Mouse (Mus musculus): ENCODE data around the gene Gm4787. TPM values are rescaled to one million over a fixed set of nuclear protein-coding genes. Genes with fewer than 3 reads are reported as not detected.

Gene Gm4787
- total and polyA plus RNA-seq, 2 experiments from 2014 or later, result 0.14 to 0.99 TPM

DNA sequence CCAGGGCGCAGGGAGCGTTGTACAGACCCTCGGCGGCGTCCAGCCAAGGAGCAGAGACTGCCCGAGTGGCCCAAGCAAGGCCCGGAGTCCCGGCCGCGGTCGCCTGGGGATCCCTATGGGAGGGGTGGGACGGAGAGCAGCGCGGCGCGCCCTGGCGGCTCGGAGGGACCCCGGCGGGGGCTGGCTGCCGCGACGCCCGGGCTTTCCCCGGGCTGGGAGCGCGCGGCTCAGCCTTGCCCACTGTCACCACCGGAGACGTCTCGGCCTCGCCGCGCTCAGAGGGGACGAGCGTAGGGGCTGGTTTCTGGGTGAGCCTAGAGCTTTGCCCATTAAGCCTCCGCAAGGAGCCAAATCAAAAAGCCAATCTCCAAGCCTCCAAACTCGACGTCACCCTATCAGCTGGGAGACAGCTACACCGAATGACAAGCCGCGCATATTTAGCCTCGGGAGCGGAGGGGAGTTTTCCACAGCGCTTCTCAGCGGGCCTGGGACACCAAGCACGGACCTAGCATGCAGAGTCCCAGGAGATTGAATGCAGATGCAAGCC lies 46.3 kb downstream of the Gm4787 start, which contains the start of gene Slc8a3:
Slc8a3 (minus strand) TSS at position 306 of the 547 bp plus-strand sequence.
- ATAC-seq (ENCODE audit: low FRiP score), result peak; percentile 65
- DNase-seq (ENCODE audit: low spot score), result peak; percentile 84
- Histone ChIP-seq H3K4me1 (ENCODE audit: insufficient read depth, low read length) (0 out of 2 replicates have a peak, but pooled peaks cover 3% of the 10 kb centered on the region), H3K27ac (ENCODE audit: low read depth, low read length) (peak within 1 kb of the TSS; percentile 94), H3K9me3 (ENCODE audit: low read length) (no peaks in the 10 kb centered on the region), H3K9ac (replicated peaks; ENCODE audit: low read length, poor library complexity, severe bottlenecking) (peak within 1 kb of the TSS; percentile 78), H3K36me3 (ENCODE audit: insufficient read depth, low read length) (no peaks in the 10 kb centered on the region), H3K4me2 (ENCODE audit: low read depth, low read length, poor library complexity, severe bottlenecking) (peak within 1 kb of the TSS; percentile 95), H3K27me3 (ENCODE audit: insufficient read depth, low read length) (no peaks in the 10 kb centered on the region), H3K4me3 (ENCODE audit: low read depth, low read length) (peak within 1 kb of the TSS; percentile 84)
- WGBS, result under 1% methylated on average over 43 of the region's 47 CpGs
- TF ChIP-seq CTCF (IDR thresholded peaks at IDR 0.05), result no peak

DNA sequence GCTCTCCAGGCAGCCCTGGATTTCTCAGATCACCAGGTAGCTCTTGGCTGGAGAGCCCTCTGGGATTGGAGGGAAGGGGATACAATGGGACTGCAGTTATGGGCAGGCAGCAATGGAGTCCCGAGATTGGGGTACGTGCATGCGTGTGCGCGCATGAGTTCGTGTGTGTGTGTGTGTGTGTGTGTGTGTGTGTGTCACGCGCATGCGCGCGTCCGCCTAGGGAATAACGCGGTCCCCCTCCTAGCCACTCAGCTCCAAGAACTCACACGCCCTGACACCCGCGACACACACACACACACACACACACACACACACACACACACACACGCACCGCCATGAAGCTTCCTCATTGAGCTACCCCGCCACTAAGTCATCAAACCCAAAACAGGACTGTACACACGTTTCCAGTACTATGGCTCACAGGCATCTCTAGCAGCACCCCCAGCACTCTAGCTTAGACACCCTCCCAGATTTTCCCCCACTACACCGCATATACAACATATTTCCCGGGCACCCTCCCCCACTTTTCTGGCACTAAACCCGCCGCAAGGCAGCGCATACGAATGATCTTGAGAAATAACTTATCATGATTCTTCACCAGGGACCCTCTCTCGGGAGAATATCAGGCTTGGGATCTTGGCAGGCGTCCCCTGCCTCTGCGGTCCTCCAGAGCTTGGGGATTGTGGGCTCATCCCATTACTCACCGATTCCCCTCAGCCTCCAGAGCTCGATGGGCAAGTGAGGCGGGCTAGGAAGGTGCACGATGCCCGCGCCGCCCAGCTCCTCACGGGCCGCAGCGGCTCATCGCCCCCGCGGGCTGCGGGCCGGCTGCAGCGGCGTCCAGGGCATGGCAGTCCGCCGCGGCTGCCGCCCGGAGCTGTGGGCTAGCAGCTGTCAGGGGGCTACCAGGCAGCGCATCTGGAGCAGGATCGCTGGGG lies 47.1 kb downstream of the Gm4787 start:
- Histone ChIP-seq H3K4me3 (ENCODE audit: low read depth, low read length) (peak overlapping the region; percentile 84), H3K4me2 (ENCODE audit: low read depth, low read length, poor library complexity, severe bottlenecking) (peak overlapping the region; percentile 95), H3K36me3 (ENCODE audit: insufficient read depth, low read length) (no peaks in the 10 kb centered on the region), H3K27ac (ENCODE audit: low read depth, low read length) (peak overlapping the region; percentile 94), H3K4me1 (ENCODE audit: insufficient read depth, low read length) (0 out of 2 replicates have a peak, but pooled peaks cover 3% of the 10 kb centered on the region), H3K9ac (replicated peaks; ENCODE audit: low read length, poor library complexity, severe bottlenecking) (peak overlapping the region; percentile 78), H3K27me3 (ENCODE audit: insufficient read depth, low read length) (no peaks in the 10 kb centered on the region), H3K9me3 (ENCODE audit: low read length) (no peaks in the 10 kb centered on the region)
- WGBS, result 1% methylated on average over 54 of the region's 54 CpGs
- ATAC-seq (ENCODE audit: low FRiP score) (peak; percentile 86), DNase-seq (ENCODE audit: low spot score) (peak; percentile 85)
- TF ChIP-seq CTCF (IDR thresholded peaks at IDR 0.05), result no peak

DNA sequence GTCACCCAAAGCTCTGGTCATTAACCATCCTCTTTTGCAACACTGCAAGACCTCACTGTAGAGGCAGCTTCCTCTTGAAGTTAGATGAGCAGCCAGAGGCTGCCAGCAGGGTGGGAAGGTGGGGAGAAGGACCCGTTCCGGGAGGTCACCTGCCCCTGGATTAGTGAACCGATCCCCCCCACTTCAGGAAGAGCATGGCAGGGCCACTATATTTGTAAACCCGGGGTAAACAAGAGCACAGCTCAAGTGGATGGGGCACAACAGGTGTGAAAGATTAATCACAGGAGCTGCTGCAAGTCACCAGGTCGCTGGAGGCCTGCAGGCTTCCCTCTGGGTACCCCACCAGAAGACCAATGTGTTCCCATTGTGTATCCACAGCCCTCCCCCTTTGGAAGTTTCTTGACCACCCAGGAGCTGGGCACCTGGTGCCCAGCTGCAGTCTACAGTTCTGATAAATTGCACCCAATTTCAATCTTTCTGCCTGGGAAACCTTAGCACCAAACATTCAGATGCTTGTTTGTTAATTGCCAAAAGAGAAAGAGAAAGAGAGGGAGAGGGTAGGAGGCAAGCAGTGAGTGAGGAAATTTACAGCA lies 48.1 kb downstream of the Gm4787 start:
- TF ChIP-seq CTCF (IDR thresholded peaks at IDR 0.05), result no peak
- ATAC-seq (ENCODE audit: low FRiP score) (no peak), DNase-seq (ENCODE audit: low spot score) (no peak)
- H3K4me1 ChIP-seq (ENCODE audit: insufficient read depth, low read length), result 0 out of 2 replicates have a peak, but pooled peaks cover 3% of the 10 kb centered on the region
- 50% methylated on average over 5 of the region's 5 CpGs for WGBS
- H3K27me3 ChIP-seq (ENCODE audit: insufficient read depth, low read length), result no peaks in the 10 kb centered on the region
- peak overlapping the region; percentile 95 for H3K4me2 ChIP-seq (ENCODE audit: low read depth, low read length, poor library complexity, severe bottlenecking)
- peak overlapping the region; percentile 84 for H3K4me3 ChIP-seq (ENCODE audit: low read depth, low read length)
- no peaks in the 10 kb centered on the region for H3K9me3 ChIP-seq (ENCODE audit: low read length)
- peak overlapping the region; percentile 94 for H3K27ac ChIP-seq (ENCODE audit: low read depth, low read length)
- H3K36me3 ChIP-seq (ENCODE audit: insufficient read depth, low read length), result no peaks in the 10 kb centered on the region
- H3K9ac ChIP-seq (replicated peaks; ENCODE audit: low read length, poor library complexity, severe bottlenecking), result 0 out of 2 replicates have a peak overlapping the region, but pooled peaks have one; percentile 29

Other genes with a start within 250 kb of the Gm4787 start
- 52.3 and 61.4 TPM in 2 replicates for gene Slc8a3, start 46.3 kb downstream of the Gm4787 start, total RNA-seq (2014; rRNA removed)
- gene Slc8a3, start 46.3 kb downstream of the Gm4787 start, polyA plus RNA-seq (2015; fragmentation: Nextera tagmentation; extraction: Ambion mirVana), result 11.4 and 13.4 TPM in 2 replicates
- 0.22 and 2.6 TPM in 2 replicates for gene Adam4, start 42.5 kb upstream of the Gm4787 start, total RNA-seq (2014; rRNA removed)
- 0.14 TPM in 1 of 2 replicates, not detected in the other for gene Adam4, start 42.5 kb upstream of the Gm4787 start, polyA plus RNA-seq (2015; fragmentation: Nextera tagmentation; extraction: Ambion mirVana)
- 55.1 and 103 TPM in 2 replicates for gene Cox16, start 105.7 kb upstream of the Gm4787 start, total RNA-seq (2014; rRNA removed)
- 131 and 139 TPM in 2 replicates for gene Cox16, start 105.7 kb upstream of the Gm4787 start, polyA plus RNA-seq (2015; fragmentation: Nextera tagmentation; extraction: Ambion mirVana)
- 11.4 and 26.7 TPM in 2 replicates for gene Gm20498, start 153.4 kb upstream of the Gm4787 start, total RNA-seq (2014; rRNA removed)
- gene Gm20498, start 153.4 kb upstream of the Gm4787 start, polyA plus RNA-seq (2015; fragmentation: Nextera tagmentation; extraction: Ambion mirVana), result 46.8 and 48.0 TPM in 2 replicates
- 26.5 and 28.8 TPM in 2 replicates for gene Synj2bp, start 153.4 kb upstream of the Gm4787 start, total RNA-seq (2014; rRNA removed)
- gene Synj2bp, start 153.4 kb upstream of the Gm4787 start, polyA plus RNA-seq (2015; fragmentation: Nextera tagmentation; extraction: Ambion mirVana), result 22.0 and 25.5 TPM in 2 replicates
- gene Adam21, start 189.0 kb upstream of the Gm4787 start, total RNA-seq (2014; rRNA removed), result 0.38 and 1.5 TPM in 2 replicates
- 0.48 and 0.60 TPM in 2 replicates for gene Adam21, start 189.0 kb upstream of the Gm4787 start, polyA plus RNA-seq (2015; fragmentation: Nextera tagmentation; extraction: Ambion mirVana)
- 23.5 and 36.1 TPM in 2 replicates for gene Med6, start 215.5 kb upstream of the Gm4787 start, total RNA-seq (2014; rRNA removed)
- 30.5 and 31.2 TPM in 2 replicates for gene Med6, start 215.5 kb upstream of the Gm4787 start, polyA plus RNA-seq (2015; fragmentation: Nextera tagmentation; extraction: Ambion mirVana)